Mouse (Mus musculus): ENCODE measurements around the gene Tubb3.

Gene Tubb3

GRCm38 (mm10) chr8:123411246-123411645 lies at the start of gene Tubb3:
Tubb3 (plus strand) TSS chr8:123411424.
- Histone ChIP-seq H3K36me3 (ENCODE audit: control insufficient read depth, insufficient read depth, low read length, poor library complexity, severe bottlenecking) (no peaks in the 10 kb centered on the region), H3K27me3 (ENCODE audit: control insufficient read depth, insufficient read depth, low read length, poor library complexity, severe bottlenecking) (peaks cover 3% of the 10 kb centered on the region; the same call in 1 of the 2 replicates)
- peak; percentile 70 for DNase-seq (ENCODE audit: low read depth, low spot score)

- Histone ChIP-seq H3K27me3 (ENCODE audit: control insufficient read depth, insufficient read depth, low read length, poor library complexity, severe bottlenecking) (no peaks in the 10 kb centered on the region), H3K36me3 (ENCODE audit: control insufficient read depth, insufficient read depth, low read length, poor library complexity, severe bottlenecking) (no peaks in the 10 kb centered on the region)
- peak; percentile 98 for DNase-seq (ENCODE audit: low read depth, low spot score)
These were observed 37.6 kb upstream of the Tubb3 start, which contains the start of gene Tcf25 for GRCm38 (mm10) chr8:123373403-123374238. Tcf25 (plus strand) TSS chr8:123373753.

- peak; percentile 97 for DNase-seq (ENCODE audit: low read depth, low spot score)
- Histone ChIP-seq H3K36me3 (ENCODE audit: control insufficient read depth, insufficient read depth, low read length, poor library complexity, severe bottlenecking) (no peaks in the 10 kb centered on the region), H3K27me3 (ENCODE audit: control insufficient read depth, insufficient read depth, low read length, poor library complexity, severe bottlenecking) (no peaks in the 10 kb centered on the region)
These were observed 37.0 kb upstream of the Tubb3 start for GRCm38 (mm10) chr8:123374239-123374578.

- no peak for DNase-seq (ENCODE audit: low read depth, low spot score)
- Histone ChIP-seq H3K27me3 (ENCODE audit: control insufficient read depth, insufficient read depth, low read length, poor library complexity, severe bottlenecking) (no peaks in the 10 kb centered on the region), H3K36me3 (ENCODE audit: control insufficient read depth, insufficient read depth, low read length, poor library complexity, severe bottlenecking) (no peaks in the 10 kb centered on the region; the same call in 1 of the 2 replicates)
These were observed 35.5 kb upstream of the Tubb3 start for GRCm38 (mm10) chr8:123375701-123376100.

GRCm38 (mm10) chr8:123376106-123376505 lies 35.1 kb upstream of the Tubb3 start:
- no peak for DNase-seq (ENCODE audit: low read depth, low spot score)
- no peaks in the 10 kb centered on the region for H3K27me3 ChIP-seq (ENCODE audit: control insufficient read depth, insufficient read depth, low read length, poor library complexity, severe bottlenecking)
- no peaks in the 10 kb centered on the region; the same call in 1 of the 2 replicates for H3K36me3 ChIP-seq (ENCODE audit: control insufficient read depth, insufficient read depth, low read length, poor library complexity, severe bottlenecking)

- no peak for DNase-seq (ENCODE audit: low read depth, low spot score)
- no peaks in the 10 kb centered on the region for H3K27me3 ChIP-seq (ENCODE audit: control insufficient read depth, insufficient read depth, low read length, poor library complexity, severe bottlenecking)
- peaks cover 19% of the 10 kb centered on the region for H3K36me3 ChIP-seq (ENCODE audit: control insufficient read depth, insufficient read depth, low read length, poor library complexity, severe bottlenecking)
These were observed 29.5 kb upstream of the Tubb3 start for GRCm38 (mm10) chr8:123381711-123382110.

- DNase-seq (ENCODE audit: low read depth, low spot score) = no peak
These were observed 28.7 kb upstream of the Tubb3 start for GRCm38 (mm10) chr8:123382516-123382915.

GRCm38 (mm10) chr8:123384883-123385540 lies 26.2 kb upstream of the Tubb3 start:
- Histone ChIP-seq H3K36me3 (ENCODE audit: control insufficient read depth, insufficient read depth, low read length, poor library complexity, severe bottlenecking) (peaks cover 25% of the 10 kb centered on the region), H3K27me3 (ENCODE audit: control insufficient read depth, insufficient read depth, low read length, poor library complexity, severe bottlenecking) (no peaks in the 10 kb centered on the region)
- peak; percentile 46 for DNase-seq (ENCODE audit: low read depth, low spot score)

More at GRCm38 (mm10) chr8:123382516-123382915, 28.7 kb upstream of the Tubb3 start:
- H3K27me3 ChIP-seq (ENCODE audit: control insufficient read depth, insufficient read depth, low read length, poor library complexity, severe bottlenecking) = no peaks in the 10 kb centered on the region
- peaks cover 20% of the 10 kb centered on the region for H3K36me3 ChIP-seq (ENCODE audit: control insufficient read depth, insufficient read depth, low read length, poor library complexity, severe bottlenecking)

GRCm38 (mm10) chr8:123387041-123387440 lies 24.2 kb upstream of the Tubb3 start:
- peaks cover 25% of the 10 kb centered on the region for H3K36me3 ChIP-seq (ENCODE audit: control insufficient read depth, insufficient read depth, low read length, poor library complexity, severe bottlenecking)

GRCm38 (mm10) chr8:123387801-123388200 lies 23.4 kb upstream of the Tubb3 start:
- Histone ChIP-seq H3K27me3 (ENCODE audit: control insufficient read depth, insufficient read depth, low read length, poor library complexity, severe bottlenecking) (no peaks in the 10 kb centered on the region), H3K36me3 (ENCODE audit: control insufficient read depth, insufficient read depth, low read length, poor library complexity, severe bottlenecking) (peaks cover 21% of the 10 kb centered on the region)
- no peak for DNase-seq (ENCODE audit: low read depth, low spot score)

More at GRCm38 (mm10) chr8:123387041-123387440, 24.2 kb upstream of the Tubb3 start:
- H3K27me3 ChIP-seq (ENCODE audit: control insufficient read depth, insufficient read depth, low read length, poor library complexity, severe bottlenecking) = no peaks in the 10 kb centered on the region
- DNase-seq (ENCODE audit: low read depth, low spot score) = no peak

GRCm38 (mm10) chr8:123389026-123389425 lies 22.2 kb upstream of the Tubb3 start:
- no peaks in the 10 kb centered on the region for H3K27me3 ChIP-seq (ENCODE audit: control insufficient read depth, insufficient read depth, low read length, poor library complexity, severe bottlenecking)
- no peak for DNase-seq (ENCODE audit: low read depth, low spot score)
- H3K36me3 ChIP-seq (ENCODE audit: control insufficient read depth, insufficient read depth, low read length, poor library complexity, severe bottlenecking) = peaks cover 15% of the 10 kb centered on the region

- no peaks in the 10 kb centered on the region for H3K27me3 ChIP-seq (ENCODE audit: control insufficient read depth, insufficient read depth, low read length, poor library complexity, severe bottlenecking)
- peaks cover 7% of the 10 kb centered on the region for H3K36me3 ChIP-seq (ENCODE audit: control insufficient read depth, insufficient read depth, low read length, poor library complexity, severe bottlenecking)
- no peak for DNase-seq (ENCODE audit: low read depth, low spot score)
These were observed 12.9 kb upstream of the Tubb3 start for GRCm38 (mm10) chr8:123398308-123398707.

GRCm38 (mm10) chr8:123401936-123402335 lies 9.3 kb upstream of the Tubb3 start:
- Histone ChIP-seq H3K36me3 (ENCODE audit: control insufficient read depth, insufficient read depth, low read length, poor library complexity, severe bottlenecking) (peaks cover 7% of the 10 kb centered on the region), H3K27me3 (ENCODE audit: control insufficient read depth, insufficient read depth, low read length, poor library complexity, severe bottlenecking) (no peaks in the 10 kb centered on the region)
- DNase-seq (ENCODE audit: low read depth, low spot score) = no peak

GRCm38 (mm10) chr8:123402730-123403326 lies 8.4 kb upstream of the Tubb3 start:
- H3K27me3 ChIP-seq (ENCODE audit: control insufficient read depth, insufficient read depth, low read length, poor library complexity, severe bottlenecking) = no peaks in the 10 kb centered on the region
- H3K36me3 ChIP-seq (ENCODE audit: control insufficient read depth, insufficient read depth, low read length, poor library complexity, severe bottlenecking) = peaks cover 7% of the 10 kb centered on the region
- DNase-seq (ENCODE audit: low read depth, low spot score) = no peak

GRCm38 (mm10) chr8:123404521-123404920 lies 6.7 kb upstream of the Tubb3 start:
- H3K36me3 ChIP-seq (ENCODE audit: control insufficient read depth, insufficient read depth, low read length, poor library complexity, severe bottlenecking) = peaks cover 7% of the 10 kb centered on the region
- H3K27me3 ChIP-seq (ENCODE audit: control insufficient read depth, insufficient read depth, low read length, poor library complexity, severe bottlenecking) = no peaks in the 10 kb centered on the region
- no peak for DNase-seq (ENCODE audit: low read depth, low spot score)

Measured in splenic B cell, adult 2 months (primary cell).